Mouse (Mus musculus) limb, embryonic 15.5 days (tissue): Measurements from ENCODE around the gene Sgsm2. TPM values are rescaled to one million over a fixed set of nuclear protein-coding genes. Genes with fewer than 3 reads are reported as not detected.
A peak's percentile ranks its signal among the peaks of the same experiment; 100 is the strongest.

ENCODE experiments used
- ATAC-seq: fragments of 200-750 bp; cut with Nextera tagmentation; 2 replicates; pipeline ENCODE4 v1.8.0; 2017; ENCODE audit warnings: low read depth, moderate TSS enrichment; ENCODE audit not compliant: insufficient number of reproducible peaks, low FRiP score, low TSS enrichment
- H3K27ac ChIP-seq: fragments of 300-500 bp; sonication (generic); 2 replicates; pipeline ENCODE4 v1.5.1; 2015; ENCODE audit warnings: moderate library complexity, mild to moderate bottlenecking, inconsistent platforms
- H3K27me3 ChIP-seq: fragments of 300-500 bp; sonication (generic); 2 replicates; pipeline ENCODE4 v1.6.1; 2015; ENCODE audit warnings: inconsistent platforms
- H3K36me3 ChIP-seq: fragments of 300-500 bp; sonication (generic); 2 replicates; pipeline ENCODE4 v1.6.1; 2015; ENCODE audit warnings: inconsistent platforms
- H3K4me1 ChIP-seq: fragments of 300-500 bp; sonication (generic); 2 replicates; pipeline ENCODE4 v1.6.1; 2015; ENCODE audit warnings: inconsistent platforms
- H3K4me2 ChIP-seq: fragments of 300-500 bp; sonication (generic); 2 replicates; pipeline ENCODE4 v1.6.1; 2015; ENCODE audit warnings: mild to moderate bottlenecking, inconsistent platforms
- H3K4me3 ChIP-seq: fragments of 300-500 bp; sonication (generic); 2 replicates; pipeline ENCODE4 v1.5.1; 2015; ENCODE audit warnings: mild to moderate bottlenecking, inconsistent platforms
- H3K9ac ChIP-seq: fragments of 300-500 bp; sonication (generic); 2 replicates; pipeline ENCODE4 v1.6.1; 2015; ENCODE audit warnings: inconsistent platforms
- H3K9me3 ChIP-seq: fragments of 300-500 bp; sonication (generic); 2 replicates; pipeline ENCODE4 v1.6.1; 2016; ENCODE audit warnings: inconsistent platforms
- WGBS: fragments of 180-500 bp; shearing (Covaris S2); methylation state at CpG from one replicate; pipeline ENCODE4 v1.1.7; 2015; 5-methylcytosine and 5-hydroxymethylcytosine counted together
- polyA plus RNA-seq: library from polyadenylated mRNA; unstranded; fragments of >200 nt; fragmentation: Nextera tagmentation; extraction: Ambion mirVana; gene quantifications from 2 replicates; pipeline ENCODE4 v1.2.1, GENCODE M21; 2015

The Sgsm2 gene
- polyA plus RNA-seq, 1 experiment from 2014 or later: 6.6 TPM

DNA sequence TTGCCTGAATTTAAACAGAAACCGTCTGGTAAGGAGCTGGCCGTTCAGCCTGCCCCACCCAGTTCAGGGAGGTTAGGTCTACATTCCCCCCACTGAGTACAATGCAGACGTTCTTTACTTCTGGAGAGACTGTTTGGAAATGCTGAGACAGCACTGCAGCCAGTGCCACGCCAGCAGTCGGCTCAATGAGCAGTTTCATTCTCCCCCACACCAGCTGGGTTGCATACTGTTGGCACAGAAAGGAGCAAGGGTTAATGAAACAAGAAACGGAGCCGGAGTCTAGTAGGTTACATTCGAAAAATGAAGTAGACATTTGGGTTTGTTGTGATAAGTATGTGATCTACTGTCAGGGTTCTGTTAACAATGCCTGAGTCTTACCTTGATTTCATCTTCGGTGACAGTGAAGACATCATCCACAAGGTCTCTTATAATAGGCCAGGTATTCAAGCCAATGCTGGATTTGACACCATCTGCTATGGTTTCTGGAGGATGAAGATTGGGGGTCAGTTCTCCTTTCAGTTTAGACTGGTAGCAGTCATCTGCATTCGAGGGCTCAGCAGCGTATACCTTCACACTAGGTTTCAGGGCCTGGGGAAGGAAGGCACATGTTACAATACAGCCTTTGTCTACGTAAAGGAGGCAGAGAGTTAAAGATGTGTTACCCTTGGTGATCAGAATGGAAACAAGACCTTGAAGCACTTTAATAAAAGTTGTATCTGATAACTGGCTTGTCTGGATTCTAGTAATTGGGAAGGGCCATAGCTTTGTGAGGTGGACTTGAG is 11.9 kb upstream of the Sgsm2 start:
- no peak for ATAC-seq
- 80% methylated on average over 12 of the region's 12 CpGs for WGBS
- H3K9ac ChIP-seq: no peak overlapping the region
- H3K27me3 ChIP-seq: no peaks in the 10 kb centered on the region
- no peaks in the 10 kb centered on the region for H3K9me3 ChIP-seq
- H3K4me1 ChIP-seq: no peaks in the 10 kb centered on the region
- H3K4me2 ChIP-seq: no peak overlapping the region
- no peak overlapping the region for H3K27ac ChIP-seq
- peaks cover 66% of the 10 kb centered on the region for H3K36me3 ChIP-seq
- no peak overlapping the region for H3K4me3 ChIP-seq

DNA sequence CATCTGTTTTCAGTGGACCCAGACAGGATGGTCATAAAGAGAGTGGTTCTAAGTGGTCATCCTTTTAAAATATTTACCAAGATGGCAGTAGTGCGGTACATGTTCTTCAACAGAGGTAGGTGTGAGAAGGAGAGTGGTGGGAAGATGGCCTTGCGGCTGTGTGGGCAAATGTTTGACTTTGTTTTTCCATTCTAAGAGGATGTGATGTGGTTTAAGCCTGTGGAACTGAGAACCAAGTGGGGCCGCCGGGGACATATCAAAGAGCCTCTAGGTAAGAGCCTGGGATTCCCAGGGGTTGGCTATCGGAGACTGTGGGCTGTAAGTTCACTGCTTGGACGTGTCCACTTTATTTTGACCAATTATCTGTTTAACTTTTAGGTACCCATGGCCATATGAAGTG is 11.0 kb upstream of the Sgsm2 start:
- no peaks in the 10 kb centered on the region for H3K4me1 ChIP-seq
- ATAC-seq: no peak
- H3K27me3 ChIP-seq: no peaks in the 10 kb centered on the region
- no peak overlapping the region for H3K27ac ChIP-seq
- H3K9ac ChIP-seq: no peak overlapping the region
- 90% methylated on average over 6 of the region's 6 CpGs for WGBS
- peaks cover 76% of the 10 kb centered on the region for H3K36me3 ChIP-seq
- H3K4me3 ChIP-seq: no peak overlapping the region
- no peaks in the 10 kb centered on the region for H3K9me3 ChIP-seq
- H3K4me2 ChIP-seq: no peak overlapping the region

DNA sequence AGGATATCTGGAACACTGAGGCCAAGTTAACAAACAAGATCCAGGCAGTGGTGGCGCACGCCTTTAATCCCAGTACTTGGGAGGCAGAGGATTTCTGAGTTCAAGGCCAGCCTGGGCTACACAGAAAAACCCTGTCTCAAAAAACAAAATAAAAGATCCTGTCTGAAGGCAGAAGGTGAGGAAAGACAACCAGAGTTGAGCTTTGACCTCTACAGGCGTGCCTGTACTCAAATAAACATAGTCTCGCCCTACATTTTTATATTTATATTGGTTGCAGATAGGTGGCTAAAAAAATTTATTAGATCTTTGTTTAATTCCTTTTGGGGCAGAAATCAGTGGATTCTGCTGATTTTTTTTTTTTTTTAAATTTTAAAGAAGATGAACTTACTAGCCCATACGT is 5.6 kb upstream of the Sgsm2 start:
- H3K4me3 ChIP-seq: no peak overlapping the region
- H3K9ac ChIP-seq: no peak overlapping the region
- no peak overlapping the region for H3K27ac ChIP-seq
- H3K27me3 ChIP-seq: no peaks in the 10 kb centered on the region
- H3K36me3 ChIP-seq: peaks cover 76% of the 10 kb centered on the region
- H3K4me2 ChIP-seq: no peak overlapping the region
- no peaks in the 10 kb centered on the region for H3K9me3 ChIP-seq
- WGBS: 93% methylated on average over 5 of the region's 5 CpGs
- ATAC-seq: no peak
- peaks cover 15% of the 10 kb centered on the region; the same call in 1 of the 2 replicates for H3K4me1 ChIP-seq

DNA sequence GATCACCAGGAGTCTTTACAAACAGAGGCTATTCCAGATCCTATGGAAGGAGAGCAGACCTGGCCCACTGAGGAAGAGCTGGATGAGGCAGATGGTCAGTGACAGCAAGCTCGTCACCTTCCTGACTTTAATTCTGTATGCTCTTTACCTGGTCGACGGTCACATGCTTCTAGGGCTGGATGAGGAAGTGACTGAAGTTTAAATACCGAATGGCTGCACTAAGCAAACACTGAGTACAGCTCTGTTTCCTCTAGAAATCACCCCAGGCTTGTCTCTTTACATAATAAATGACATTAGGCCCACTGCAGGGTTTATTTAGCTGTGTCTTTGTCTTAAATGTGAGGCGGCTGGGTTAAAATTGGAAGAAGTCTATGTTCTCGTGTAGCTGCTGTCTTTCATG is 4.7 kb upstream of the Sgsm2 start:
- H3K27me3 ChIP-seq: no peaks in the 10 kb centered on the region
- no peak overlapping the region for H3K27ac ChIP-seq
- no peak for ATAC-seq

DNA sequence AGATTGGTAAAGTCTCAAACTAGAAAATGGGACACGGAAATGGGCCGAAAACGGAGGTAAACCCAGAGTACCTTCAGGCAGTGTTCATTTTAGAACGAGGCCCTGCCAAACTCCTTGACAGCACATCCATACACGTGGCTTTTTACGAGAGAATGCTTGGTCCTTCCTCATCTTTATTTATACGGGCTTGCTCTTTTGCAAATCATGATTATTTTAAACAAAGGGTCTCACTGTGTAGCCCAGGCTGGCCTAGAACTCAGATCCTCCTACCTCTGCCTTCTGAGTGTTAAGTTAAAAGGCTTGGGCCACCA is 1.6 kb upstream of the Sgsm2 start:
- 0% methylated on average over 7 of the region's 7 CpGs for WGBS
- Histone ChIP-seq H3K4me3 (peak overlapping the region; percentile 87), H3K36me3 (peaks cover 37% of the 10 kb centered on the region), H3K9ac (peak overlapping the region; percentile 75), H3K9me3 (no peaks in the 10 kb centered on the region), H3K27me3 (no peaks in the 10 kb centered on the region), H3K4me2 (peak overlapping the region; percentile 98), H3K4me1 (peaks cover 27% of the 10 kb centered on the region), H3K27ac (peak overlapping the region; percentile 85)
- ATAC-seq: no peak

More for the DNA sequence above, 4.7 kb upstream of the Sgsm2 start:
- Histone ChIP-seq H3K9me3 (no peaks in the 10 kb centered on the region), H3K4me1 (peaks cover 19% of the 10 kb centered on the region), H3K4me2 (no peak overlapping the region), H3K9ac (no peak overlapping the region), H3K4me3 (no peak overlapping the region), H3K36me3 (peaks cover 68% of the 10 kb centered on the region)
- WGBS: 88% methylated on average over 6 of the region's 6 CpGs

GRCm38 (mm10) chr11:74897678-74898516 is 1.0 kb upstream of the Sgsm2 start, which contains the start of gene Tsr1:
Tsr1 (plus strand) TSS chr11:74898071.
- peak within 1 kb of the TSS; percentile 85 for H3K27ac ChIP-seq
- no peaks in the 10 kb centered on the region for H3K27me3 ChIP-seq
- H3K4me3 ChIP-seq: peak within 1 kb of the TSS; percentile 87
- peak within 1 kb of the TSS; percentile 75 for H3K9ac ChIP-seq
- no peaks in the 10 kb centered on the region for H3K9me3 ChIP-seq
- H3K4me1 ChIP-seq: peaks cover 27% of the 10 kb centered on the region
- ATAC-seq: peak; percentile 84
- under 1% methylated on average over 54 of the region's 54 CpGs for WGBS
- peak within 1 kb of the TSS; percentile 98 for H3K4me2 ChIP-seq
- H3K36me3 ChIP-seq: peaks cover 31% of the 10 kb centered on the region

DNA sequence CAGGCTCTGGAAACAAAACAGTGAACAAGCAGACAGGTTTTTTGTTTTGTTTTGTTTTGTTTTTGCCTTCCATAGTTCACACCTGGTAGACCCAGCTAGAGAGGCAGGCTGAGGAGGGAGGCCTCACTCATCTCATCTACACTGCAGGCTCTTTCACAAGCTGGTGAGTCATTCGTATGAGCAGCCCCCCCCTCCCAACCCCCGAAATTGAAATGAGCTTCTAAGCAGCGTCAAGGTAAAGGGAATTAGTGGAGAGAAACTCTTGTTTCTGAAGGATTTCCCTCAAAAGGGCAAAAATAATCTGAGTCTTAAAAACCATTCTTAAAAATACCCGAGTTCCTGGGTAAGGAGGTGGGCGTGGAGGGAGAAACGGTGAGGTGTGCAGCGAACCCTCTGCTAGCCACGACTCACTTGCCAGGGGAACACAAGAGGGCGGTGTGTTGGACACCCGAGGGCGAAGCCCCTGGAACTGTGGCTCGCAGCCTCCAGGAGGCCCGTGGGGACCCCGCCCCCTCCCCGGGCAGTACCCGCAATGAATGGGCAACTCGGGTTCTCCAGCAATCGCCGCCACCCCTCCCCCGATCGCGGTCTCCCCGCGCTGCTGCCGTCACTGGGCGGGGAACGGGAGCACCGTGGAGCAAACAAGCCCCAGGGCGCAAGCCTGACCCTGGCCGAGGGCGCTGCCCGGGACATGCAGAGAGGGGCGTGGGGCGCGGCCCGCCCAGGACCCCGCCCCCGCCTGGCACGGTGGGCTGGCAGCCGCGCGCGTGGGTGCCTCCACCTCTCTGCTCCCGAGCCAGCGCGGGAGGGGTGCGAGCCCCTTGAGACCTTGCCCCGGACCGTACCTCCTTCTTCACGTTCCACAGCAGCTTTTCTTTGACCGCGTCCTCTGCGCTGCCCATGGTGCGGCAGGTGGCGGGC is 620 bp downstream of the Sgsm2 start:
- Histone ChIP-seq H3K9ac (peak overlapping the region; percentile 75), H3K27ac (peak overlapping the region; percentile 85), H3K27me3 (no peaks in the 10 kb centered on the region), H3K4me3 (peak overlapping the region; percentile 87), H3K4me1 (peaks cover 27% of the 10 kb centered on the region), H3K36me3 (peaks cover 17% of the 10 kb centered on the region), H3K9me3 (no peaks in the 10 kb centered on the region), H3K4me2 (peak overlapping the region; percentile 98)
- ATAC-seq: peak; percentile 36; the same call in 1 of the 2 replicates
- under 1% methylated on average over 46 of the region's 55 CpGs for WGBS

DNA sequence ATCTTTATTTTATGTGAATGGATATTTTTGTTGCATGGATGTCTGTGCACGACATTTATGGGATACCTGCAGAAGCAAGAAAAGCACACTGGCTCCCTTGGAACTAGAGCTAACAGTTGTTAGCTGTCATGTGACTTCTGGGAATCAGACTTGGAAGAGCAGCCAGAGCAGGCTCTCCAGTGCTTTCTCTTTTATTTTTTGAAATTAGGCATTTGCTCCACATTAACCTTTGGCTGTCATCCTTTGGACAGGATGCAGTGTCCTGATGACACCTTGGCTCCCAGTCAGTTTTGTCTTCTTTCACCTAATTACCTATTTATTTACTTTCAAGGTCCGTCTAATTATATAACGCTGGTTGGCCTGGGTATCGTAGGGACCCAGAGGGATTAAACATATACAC is 2.2 kb downstream of the Sgsm2 start:
- 61% methylated on average over 4 of the region's 4 CpGs for WGBS
- no peaks in the 10 kb centered on the region for H3K27me3 ChIP-seq
- H3K9ac ChIP-seq: no peak overlapping the region
- no peak overlapping the region for H3K4me3 ChIP-seq
- ATAC-seq: no peak
- peaks cover 23% of the 10 kb centered on the region for H3K4me1 ChIP-seq
- no peak overlapping the region for H3K27ac ChIP-seq
- H3K9me3 ChIP-seq: no peaks in the 10 kb centered on the region
- H3K4me2 ChIP-seq: no peak overlapping the region
- H3K36me3 ChIP-seq: peaks cover 1% of the 10 kb centered on the region; the same call in 1 of the 2 replicates

GRCm38 (mm10) chr11:74883098-74883497 is 13.8 kb downstream of the Sgsm2 start:
- H3K4me3 ChIP-seq: no peak overlapping the region
- no peaks in the 10 kb centered on the region for H3K4me1 ChIP-seq
- no peak overlapping the region for H3K9ac ChIP-seq
- H3K9me3 ChIP-seq: no peaks in the 10 kb centered on the region
- WGBS: 92% methylated on average over 10 of the region's 10 CpGs
- no peaks in the 10 kb centered on the region for H3K27me3 ChIP-seq
- H3K4me2 ChIP-seq: no peak overlapping the region
- no peak overlapping the region for H3K27ac ChIP-seq
- ATAC-seq: no peak
- H3K36me3 ChIP-seq: peaks cover 4% of the 10 kb centered on the region; the same call in 1 of the 2 replicates

- WGBS: 70% methylated on average over 14 of the region's 14 CpGs
- H3K27ac ChIP-seq: 0 out of 2 replicates have a peak overlapping the region, but pooled peaks have one; percentile 6
Measured at GRCm38 (mm10) chr11:74881979-74882378, 14.9 kb downstream of the Sgsm2 start.

GRCm38 (mm10) chr11:74880999-74881398 is 15.9 kb downstream of the Sgsm2 start:
- ATAC-seq: no peak
- Histone ChIP-seq H3K4me3 (no peak overlapping the region), H3K9ac (no peak overlapping the region), H3K4me1 (peaks cover 10% of the 10 kb centered on the region), H3K4me2 (no peak overlapping the region), H3K9me3 (no peaks in the 10 kb centered on the region), H3K27ac (no peak overlapping the region), H3K36me3 (peaks cover 4% of the 10 kb centered on the region; the same call in 1 of the 2 replicates), H3K27me3 (no peaks in the 10 kb centered on the region)
- 84% methylated on average over 9 of the region's 9 CpGs for WGBS

More at GRCm38 (mm10) chr11:74881979-74882378, 14.9 kb downstream of the Sgsm2 start:
- Histone ChIP-seq H3K4me3 (no peak overlapping the region), H3K4me1 (peaks cover 2% of the 10 kb centered on the region; the same call in 1 of the 2 replicates), H3K4me2 (no peak overlapping the region), H3K9me3 (no peaks in the 10 kb centered on the region), H3K9ac (no peak overlapping the region), H3K36me3 (peaks cover 4% of the 10 kb centered on the region; the same call in 1 of the 2 replicates), H3K27me3 (no peaks in the 10 kb centered on the region)
- no peak for ATAC-seq
